Mouse (Mus musculus) spleen, adult 2 months (tissue): ENCODE measurements around the gene Gucy1a1.

Experiments
- CTCF ChIP-seq: fragments of 200-500 bp; IDR thresholded peaks from 2 replicates; pipeline ENCODE4 v1.5.1; 2011; ENCODE audit warnings: mild to moderate bottlenecking, inconsistent platforms; ENCODE audit not compliant: insufficient read depth, insufficient read length, insufficient replicate concordance; ENCODE audit errors: extremely low read depth
- POLR2A ChIP-seq: fragments of 200-500 bp; IDR thresholded peaks from 2 replicates; pipeline ENCODE4 v1.6.1; 2011; ENCODE audit warnings: low read depth, low read length, inconsistent platforms

GRCm38 (mm10) chr3:82046087-82046486, 99.5 kb downstream of the Gucy1a1 start:
- TF ChIP-seq POLR2A = no peak
- TF ChIP-seq CTCF = no peak
